Mouse (Mus musculus) E14TG2a.4 (cell line): ENCODE results near the gene Aldh9a1.
"Not testable (repeated sequence)": the region's sequence is repeated elsewhere in the genome, so short reads cannot be mapped to it uniquely, and the experiment has no call there.

Experiments used
- H3K27me3 ChIP-seq: 2 replicates; pipeline ENCODE4 v1.6.1; 2014; ENCODE audit warnings: low read length, control low read depth; ENCODE audit not compliant: insufficient read depth
- H3K36me3 ChIP-seq: 2 replicates; pipeline ENCODE4 v1.6.1; 2014; ENCODE audit warnings: low read length, control low read depth; ENCODE audit not compliant: insufficient read depth
- H3K4me1 ChIP-seq: replicated peaks from 2 replicates; pipeline ENCODE4 v1.6.1; 2014; ENCODE audit warnings: low read depth, low read length, control low read depth
- H3K4me3 ChIP-seq: replicated peaks from 2 replicates; pipeline ENCODE4 v1.5.1; 2014; ENCODE audit warnings: mild to moderate bottlenecking, low read length
- H3K9me3 ChIP-seq: 2 replicates; pipeline ENCODE4 v1.6.1; 2014; ENCODE audit warnings: low read length, control low read depth
- CTCF ChIP-seq: conservative IDR thresholded peaks from 2 replicates; pipeline ENCODE4 v1.5.1; 2014; ENCODE audit warnings: low read length
- NANOG ChIP-seq: IDR thresholded peaks from 2 replicates; pipeline ENCODE4 v1.6.1; 2014; ENCODE audit warnings: borderline replicate concordance, low read length, mixed read lengths
- POU5F1 ChIP-seq: IDR thresholded peaks from 2 replicates; pipeline ENCODE4 v1.6.1; 2014; ENCODE audit warnings: low read length, borderline replicate concordance

The Aldh9a1 gene

GRCm38 (mm10) chr1:167340910-167341528, 8.8 kb upstream of the Aldh9a1 start:
- TF ChIP-seq NANOG (no peak), POU5F1 (no peak), CTCF (no peak)
- no peaks in the 10 kb centered on the region for H3K9me3 ChIP-seq
- H3K36me3 ChIP-seq: no peaks in the 10 kb centered on the region
- peaks cover 10% of the 10 kb centered on the region; the same call in 1 of the 2 replicates for H3K4me1 ChIP-seq
- H3K27me3 ChIP-seq: peaks cover 38% of the 10 kb centered on the region
- no peak overlapping the region for H3K4me3 ChIP-seq

- TF ChIP-seq NANOG (no peak), POU5F1 (no peak), CTCF (peak; percentile 41)
These were observed 7.0 kb upstream of the Aldh9a1 start for GRCm38 (mm10) chr1:167342831-167343230.

GRCm38 (mm10) chr1:167345994-167346520, 3.7 kb upstream of the Aldh9a1 start:
- not testable (repeated sequence) for H3K4me3 ChIP-seq, H3K9me3 ChIP-seq

More at GRCm38 (mm10) chr1:167342831-167343230, 7.0 kb upstream of the Aldh9a1 start:
- Histone ChIP-seq H3K4me1 (peaks cover 10% of the 10 kb centered on the region; the same call in 1 of the 2 replicates), H3K9me3 (no peaks in the 10 kb centered on the region), H3K4me3 (no peak overlapping the region), H3K27me3 (peaks cover 38% of the 10 kb centered on the region), H3K36me3 (no peaks in the 10 kb centered on the region)

GRCm38 (mm10) chr1:167349206-167349605, 585 bp upstream of the Aldh9a1 start:
- H3K36me3 ChIP-seq: peaks cover 20% of the 10 kb centered on the region
- not testable (repeated sequence) for H3K4me1 ChIP-seq, H3K27me3 ChIP-seq, H3K9me3 ChIP-seq, H3K4me3 ChIP-seq

More at GRCm38 (mm10) chr1:167345994-167346520, 3.7 kb upstream of the Aldh9a1 start:
- H3K4me1 ChIP-seq, H3K36me3 ChIP-seq: not testable (repeated sequence)
- peaks cover 21% of the 10 kb centered on the region for H3K27me3 ChIP-seq

- peak overlapping the region; percentile 90 for H3K4me3 ChIP-seq
- H3K36me3 ChIP-seq: peaks cover 36% of the 10 kb centered on the region
- peaks cover 10% of the 10 kb centered on the region for H3K4me1 ChIP-seq
- peaks cover 3% of the 10 kb centered on the region; the same call in 1 of the 2 replicates for H3K27me3 ChIP-seq
- TF ChIP-seq NANOG (no peak), POU5F1 (no peak), CTCF (no peak)
- H3K9me3 ChIP-seq: no peaks in the 10 kb centered on the region
These were observed 1.0 kb downstream of the Aldh9a1 start for GRCm38 (mm10) chr1:167350597-167351415.

- Histone ChIP-seq H3K4me3 (no peak overlapping the region), H3K4me1 (peaks cover 10% of the 10 kb centered on the region), H3K27me3 (peaks cover 3% of the 10 kb centered on the region; the same call in 1 of the 2 replicates), H3K36me3 (peaks cover 52% of the 10 kb centered on the region), H3K9me3 (no peaks in the 10 kb centered on the region)
- TF ChIP-seq POU5F1 (no peak), CTCF (no peak), NANOG (no peak)
These were observed 2.6 kb downstream of the Aldh9a1 start for GRCm38 (mm10) chr1:167352403-167352802.

- Histone ChIP-seq H3K36me3 (peaks cover 97% of the 10 kb centered on the region), H3K9me3 (no peaks in the 10 kb centered on the region), H3K27me3 (no peaks in the 10 kb centered on the region), H3K4me3 (no peak overlapping the region), H3K4me1 (peaks cover 6% of the 10 kb centered on the region)
- TF ChIP-seq POU5F1 (no peak), CTCF (no peak), NANOG (no peak)
These were observed 7.6 kb downstream of the Aldh9a1 start for GRCm38 (mm10) chr1:167357387-167357786.

- H3K9me3 ChIP-seq: no peaks in the 10 kb centered on the region
- H3K36me3 ChIP-seq: peaks cover 98% of the 10 kb centered on the region
- no peak for TF ChIP-seq CTCF
- no peak for TF ChIP-seq POU5F1
- TF ChIP-seq NANOG: no peak
- peaks cover 6% of the 10 kb centered on the region for H3K4me1 ChIP-seq
- H3K4me3 ChIP-seq: no peak overlapping the region
- no peaks in the 10 kb centered on the region for H3K27me3 ChIP-seq
These were observed 8.9 kb downstream of the Aldh9a1 start for GRCm38 (mm10) chr1:167358731-167359130.

GRCm38 (mm10) chr1:167360268-167360667, 10.5 kb downstream of the Aldh9a1 start:
- H3K27me3 ChIP-seq: no peaks in the 10 kb centered on the region
- peaks cover 6% of the 10 kb centered on the region for H3K4me1 ChIP-seq
- no peak for TF ChIP-seq CTCF
- TF ChIP-seq POU5F1: no peak
- no peak for TF ChIP-seq NANOG
- no peak overlapping the region for H3K4me3 ChIP-seq
- peaks cover 95% of the 10 kb centered on the region for H3K36me3 ChIP-seq
- no peaks in the 10 kb centered on the region for H3K9me3 ChIP-seq
